Mouse (Mus musculus) adrenal gland, adult 8-10 months (tissue): ENCODE data around the gene Ell2. TPM values are rescaled to one million over a fixed set of nuclear protein-coding genes. Genes with fewer than 3 reads are reported as not detected.

Experiments
- DNase-seq: peaks from one replicate; pipeline ENCODE4 v3.0.0; 2022
- total RNA-seq, 4 experiments: library from RNA; stranded (reverse); gene quantifications; 2 replicates each; pipeline ENCODE4 v1.2.4; 2022

The Ell2 gene
- total RNA-seq, 4 experiments from 2014 or later, result 37.3 to 67.7 (median 50.4) TPM

- DNase-seq, result no peak
Observed at GRCm38 (mm10) chr13:75818486-75818885, 111.9 kb downstream of the Ell2 start.

DNA sequence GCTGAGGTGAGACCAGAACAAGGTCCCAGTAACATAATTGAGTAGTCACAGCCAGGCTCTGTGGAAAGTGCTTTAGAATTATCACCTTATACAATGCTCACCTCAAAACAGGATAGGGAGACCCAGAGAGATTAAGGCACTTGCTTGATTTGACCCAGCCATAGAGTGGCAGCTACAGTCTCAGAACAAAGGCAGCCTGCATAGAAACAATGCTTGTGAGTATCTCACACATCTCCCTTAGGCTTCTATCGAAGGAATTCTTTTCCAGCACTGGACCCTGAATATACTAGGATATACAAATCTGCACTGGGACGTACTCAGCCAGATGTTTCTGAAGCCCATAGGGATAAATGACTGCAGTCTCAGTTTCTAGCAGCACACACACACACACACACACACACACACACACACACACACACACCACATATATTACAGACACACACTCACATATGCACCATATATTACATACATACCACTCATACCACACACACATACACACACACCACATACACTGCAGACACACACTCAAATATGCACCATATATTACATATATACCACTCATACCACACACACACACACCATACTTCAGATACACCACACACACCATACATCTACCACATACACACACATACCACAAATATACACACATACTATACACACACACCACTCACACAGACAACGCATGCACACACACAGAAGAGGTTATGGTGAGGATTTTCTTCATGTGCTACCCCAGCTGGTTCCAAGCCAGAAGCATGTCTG, 112.6 kb downstream of the Ell2 start:
- no peak for DNase-seq

DNA sequence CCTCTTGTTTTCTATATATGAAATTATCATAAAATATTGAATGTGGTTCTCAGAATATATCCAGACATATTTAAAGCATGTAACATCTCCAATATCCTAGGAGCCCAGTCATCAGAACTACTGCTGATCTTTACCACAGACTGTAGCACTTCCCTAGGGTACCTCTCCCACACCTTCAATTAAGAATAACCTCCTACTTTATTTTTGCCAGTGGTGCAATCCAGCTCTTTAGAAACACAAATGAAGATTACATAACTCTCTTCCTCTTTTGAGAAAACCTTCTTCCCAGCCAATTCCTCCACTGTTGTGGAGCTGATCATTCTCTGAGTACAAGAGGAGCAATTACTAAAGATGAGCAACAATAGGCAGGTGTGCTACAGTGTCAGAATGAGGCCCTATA, 113.3 kb downstream of the Ell2 start:
- no peak for DNase-seq

Other genes starting within 250 kb of the Ell2 start
- 10 to 100 TPM; 21.6 to 27.4 (median 24.4) TPM for gene Glrx, start 133.1 kb downstream of the Ell2 start, total RNA-seq
- 10 to 100 TPM in 2 of 4 experiments, 1 to 10 TPM in 2; 5.7 to 13.8 (median 8.9) TPM for gene Rhobtb3, start 237.2 kb downstream of the Ell2 start, total RNA-seq